Mouse (Mus musculus): ENCODE results near the gene Gm49403. TPM values are rescaled to one million over a fixed set of nuclear protein-coding genes. Genes with fewer than 3 reads are reported as not detected.

Gm49403 gene
- total RNA-seq, 1 experiment = not detected

DNA sequence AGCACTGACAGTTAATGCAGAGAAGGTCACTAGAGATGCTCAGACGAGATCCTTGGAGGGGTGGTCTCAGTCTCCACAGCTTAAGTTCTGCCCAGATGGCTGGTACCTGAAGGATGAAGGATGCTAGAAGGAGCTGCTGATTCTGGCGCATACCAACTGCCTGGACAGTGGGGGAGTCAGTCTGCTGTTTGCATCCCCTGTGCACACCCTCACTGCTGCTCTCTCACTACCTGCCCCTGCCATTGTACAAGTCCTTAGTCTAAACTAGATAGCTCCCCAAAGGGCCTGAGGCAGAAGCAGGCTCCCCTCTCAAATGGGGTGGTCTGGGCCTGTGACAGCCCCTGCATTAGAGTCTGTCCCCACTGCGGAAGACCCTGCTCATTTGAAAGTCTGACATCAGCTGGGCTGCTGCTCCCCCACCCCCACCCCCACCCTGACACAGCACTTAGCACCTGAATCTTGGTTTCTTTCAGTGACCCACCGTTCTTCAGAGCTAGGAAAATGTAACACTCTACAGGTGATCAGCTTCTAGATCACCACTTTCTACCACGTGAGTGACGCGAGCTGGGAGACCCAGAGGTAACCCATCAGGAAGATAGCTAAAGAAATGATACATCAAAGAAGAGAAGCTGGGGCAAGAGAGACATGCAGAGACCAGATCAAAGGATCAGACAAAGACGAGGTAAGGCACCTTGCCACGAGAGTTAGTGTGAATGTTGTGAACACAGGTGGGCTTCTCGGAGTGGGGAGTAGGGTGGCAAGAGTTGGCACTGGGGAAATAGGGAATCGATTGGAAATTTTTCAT lies 44.4 kb upstream of the Gm49403 start, which contains the start of gene Gng3:
Gene Gng3 (minus strand): TSS at position 92 of the 805 bp plus-strand sequence.
- DNase-seq (ENCODE audit: low read depth, low spot score) = peak; percentile 57
- Histone ChIP-seq H3K4me1 (ENCODE audit: control insufficient read depth in 2 of 2, insufficient read depth in 2 of 2, low read length in 2 of 2, poor library complexity in 1 of 2) (peaks cover 2 to 11% of the 10 kb centered on the region in 2 experiments; a peak in 3 of 4 replicates), H3K4me3 (ENCODE audit: insufficient read depth in 1 of 2, low read depth in 1 of 2, low read length in 2 of 2, poor library complexity in 1 of 2, severe bottlenecking in 1 of 2) (peak within 1 kb of the TSS; percentile 64 to 74), H3K36me3 (ENCODE audit: control insufficient read depth, insufficient read depth, low read length, poor library complexity, severe bottlenecking) (peaks cover 1% of the 10 kb centered on the region), H3K9me3 (ENCODE audit: control insufficient read depth, insufficient read depth, low read depth, low read length) (no peaks in the 10 kb centered on the region), H3K9ac (ENCODE audit: insufficient read depth, low read depth, low read length, poor library complexity, severe bottlenecking) (peak within 1 kb of the TSS; percentile 90), H3K27ac (ENCODE audit: insufficient read depth, low read depth, low read length, poor library complexity, severe bottlenecking) (peak within 1 kb of the TSS; percentile 96; the same call in 1 of the 2 replicates)
- TF ChIP-seq ZNF384 (IDR thresholded peaks at IDR 0.05; ENCODE audit: low read depth, low read length) = no peak
- TF ChIP-seq HCFC1 (IDR thresholded peaks at IDR 0.05; ENCODE audit: borderline replicate concordance, insufficient read depth, low read length) = no peak
- no peak for TF ChIP-seq CHD2 (IDR thresholded peaks at IDR 0.05; ENCODE audit: low read depth, low read length)
- no peak for TF ChIP-seq ZC3H11A (IDR thresholded peaks at IDR 0.05; ENCODE audit: borderline replicate concordance, low read depth, low read length)
- TF ChIP-seq MAFK (IDR thresholded peaks at IDR 0.05; ENCODE audit: insufficient read depth, low read depth, low read length) = peak; percentile 71
- in situ Hi-C loops (cut with MboI; ENCODE audit: low sequenced_read_pairs in 2 of 2, unreplicated experiment in 2 of 2) = no loop called here

DNA sequence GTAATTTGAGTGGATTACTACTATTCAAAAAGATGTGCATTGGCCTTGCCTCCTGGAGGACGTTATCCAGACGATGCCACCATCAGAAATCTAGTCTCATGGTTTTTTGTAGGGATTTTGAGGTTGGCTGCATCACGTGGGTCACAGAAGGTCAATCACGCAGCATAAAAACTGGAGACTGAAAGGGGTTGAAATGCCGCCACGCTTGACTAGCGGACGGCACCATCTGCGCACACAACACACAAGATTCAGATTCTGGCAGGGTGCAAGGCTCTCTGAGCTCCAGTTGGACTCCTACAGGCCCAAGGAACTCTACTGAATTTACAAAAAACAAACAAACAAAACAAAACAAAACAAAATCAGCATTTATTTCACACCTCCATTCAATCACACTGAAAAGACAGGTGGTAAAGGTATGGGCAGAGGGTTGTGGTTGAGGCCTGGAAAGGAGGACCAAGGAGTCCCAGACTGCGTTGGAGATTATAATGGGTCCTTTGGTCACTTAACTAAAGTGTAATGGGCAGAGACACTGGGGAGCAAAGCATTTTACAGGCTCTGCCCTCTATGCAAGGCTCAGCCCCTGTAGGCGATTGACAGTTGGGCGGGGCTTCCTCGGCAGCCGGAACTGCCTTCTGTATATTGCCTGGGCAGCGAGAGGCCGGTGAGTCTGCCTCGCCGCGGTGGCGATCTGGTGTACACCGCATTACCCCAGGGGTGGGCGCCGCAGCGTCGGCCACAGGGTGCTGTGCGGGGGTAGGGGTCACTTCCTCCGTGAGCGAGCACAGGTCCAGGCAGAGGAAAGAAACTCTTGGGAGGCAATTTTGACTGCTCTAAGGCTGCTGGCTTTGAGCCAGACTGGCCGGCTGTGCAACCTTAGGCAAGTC lies 43.6 kb upstream of the Gm49403 start:
- Histone ChIP-seq H3K27ac (ENCODE audit: insufficient read depth, low read depth, low read length, poor library complexity, severe bottlenecking) (no peak overlapping the region), H3K9me3 (ENCODE audit: control insufficient read depth, insufficient read depth, low read depth, low read length) (no peaks in the 10 kb centered on the region), H3K36me3 (ENCODE audit: control insufficient read depth, insufficient read depth, low read length, poor library complexity, severe bottlenecking) (no peaks in the 10 kb centered on the region; the same call in 1 of the 2 replicates), H3K9ac (ENCODE audit: insufficient read depth, low read depth, low read length, poor library complexity, severe bottlenecking) (peak overlapping the region; percentile 51), H3K4me3 (ENCODE audit: insufficient read depth in 1 of 2, low read depth in 1 of 2, low read length in 2 of 2, poor library complexity in 1 of 2, severe bottlenecking in 1 of 2) (peak overlapping the region; percentile 63 to 70), H3K4me1 (ENCODE audit: control insufficient read depth in 2 of 2, insufficient read depth in 2 of 2, low read length in 2 of 2, poor library complexity in 1 of 2) (peaks cover 2 to 11% of the 10 kb centered on the region in 2 experiments; a peak in 3 of 4 replicates)
- TF ChIP-seq MAFK (IDR thresholded peaks at IDR 0.05; ENCODE audit: insufficient read depth, low read depth, low read length) (no peak), ZC3H11A (IDR thresholded peaks at IDR 0.05; ENCODE audit: borderline replicate concordance, low read depth, low read length) (no peak), CHD2 (IDR thresholded peaks at IDR 0.05; ENCODE audit: low read depth, low read length) (no peak), ZNF384 (IDR thresholded peaks at IDR 0.05; ENCODE audit: low read depth, low read length) (no peak), HCFC1 (IDR thresholded peaks at IDR 0.05; ENCODE audit: borderline replicate concordance, insufficient read depth, low read length) (no peak)
- DNase-seq (ENCODE audit: low read depth, low spot score) = no peak
- in situ Hi-C loops (cut with MboI; ENCODE audit: low sequenced_read_pairs in 2 of 2, unreplicated experiment in 2 of 2) = no loop called here

DNA sequence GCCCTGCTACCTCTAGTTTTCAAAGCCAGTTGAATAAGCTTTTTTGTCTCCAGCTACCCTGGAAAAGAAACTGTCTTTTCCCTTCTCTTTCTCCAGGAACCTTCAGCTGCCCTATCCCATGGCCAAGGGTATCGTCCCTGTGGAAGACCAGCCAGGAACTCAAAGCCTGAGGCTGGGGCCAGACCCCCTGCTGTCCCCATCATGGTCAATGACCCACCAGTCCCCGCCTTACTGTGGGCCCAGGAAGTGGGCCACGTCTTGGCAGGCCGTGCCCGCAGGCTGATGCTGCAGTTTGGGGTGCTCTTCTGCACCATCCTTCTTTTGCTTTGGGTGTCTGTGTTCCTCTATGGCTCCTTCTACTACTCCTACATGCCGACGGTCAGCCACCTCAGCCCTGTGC lies 42.7 kb upstream of the Gm49403 start:
- no peaks in the 10 kb centered on the region for H3K9me3 ChIP-seq (ENCODE audit: control insufficient read depth, insufficient read depth, low read depth, low read length)
- no peak overlapping the region; the same call in 1 of the 2 replicates for H3K9ac ChIP-seq (ENCODE audit: insufficient read depth, low read depth, low read length, poor library complexity, severe bottlenecking)
- DNase-seq (ENCODE audit: low read depth, low spot score) = no peak
- TF ChIP-seq MAFK (IDR thresholded peaks at IDR 0.05; ENCODE audit: insufficient read depth, low read depth, low read length) (no peak), CHD2 (IDR thresholded peaks at IDR 0.05; ENCODE audit: low read depth, low read length) (no peak), HCFC1 (IDR thresholded peaks at IDR 0.05; ENCODE audit: borderline replicate concordance, insufficient read depth, low read length) (no peak), ZC3H11A (IDR thresholded peaks at IDR 0.05; ENCODE audit: borderline replicate concordance, low read depth, low read length) (no peak), ZNF384 (IDR thresholded peaks at IDR 0.05; ENCODE audit: low read depth, low read length) (no peak)
- peaks cover 1% of the 10 kb centered on the region; the same call in 1 of the 2 replicates for H3K36me3 ChIP-seq (ENCODE audit: control insufficient read depth, insufficient read depth, low read length, poor library complexity, severe bottlenecking)
- in situ Hi-C loops (cut with MboI; ENCODE audit: low sequenced_read_pairs in 2 of 2, unreplicated experiment in 2 of 2) = no loop called here
- H3K27ac ChIP-seq (ENCODE audit: insufficient read depth, low read depth, low read length, poor library complexity, severe bottlenecking) = no peak overlapping the region
- H3K4me1 ChIP-seq (ENCODE audit: control insufficient read depth in 2 of 2, insufficient read depth in 2 of 2, low read length in 2 of 2, poor library complexity in 1 of 2) = peaks cover 2 to 13% of the 10 kb centered on the region in 2 experiments; a peak in 3 of 4 replicates
- peak overlapping the region in 1 of 2 experiments; percentile 70; a peak in 1 of 4 replicates for H3K4me3 ChIP-seq (ENCODE audit: insufficient read depth in 1 of 2, low read depth in 1 of 2, low read length in 2 of 2, poor library complexity in 1 of 2, severe bottlenecking in 1 of 2)

DNA sequence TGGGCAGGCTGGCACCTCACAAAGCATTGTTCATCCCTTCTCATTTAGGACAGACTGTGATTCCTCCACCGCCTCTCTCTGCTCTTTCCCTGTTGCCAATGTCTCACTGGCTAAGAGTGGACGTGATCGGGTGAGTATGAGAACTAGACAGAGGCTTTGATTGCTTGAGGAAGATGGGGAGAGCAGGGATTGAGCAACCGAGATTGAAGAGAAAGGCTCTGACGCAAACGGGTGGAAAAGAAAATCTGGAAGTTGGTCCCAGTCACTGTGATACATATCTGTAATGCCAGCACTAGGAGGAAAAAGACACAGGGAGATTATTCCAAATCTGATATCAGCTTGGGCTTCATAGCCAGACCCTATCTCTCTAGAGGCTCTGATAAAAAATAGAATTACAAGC lies 40.8 kb upstream of the Gm49403 start:
- peaks cover 8% of the 10 kb centered on the region; the same call in 1 of the 2 replicates for H3K36me3 ChIP-seq (ENCODE audit: control insufficient read depth, insufficient read depth, low read length, poor library complexity, severe bottlenecking)
- no peak for DNase-seq (ENCODE audit: low read depth, low spot score)
- no peak for TF ChIP-seq HCFC1 (IDR thresholded peaks at IDR 0.05; ENCODE audit: borderline replicate concordance, insufficient read depth, low read length)
- no peak for TF ChIP-seq CHD2 (IDR thresholded peaks at IDR 0.05; ENCODE audit: low read depth, low read length)
- no peak for TF ChIP-seq ZNF384 (IDR thresholded peaks at IDR 0.05; ENCODE audit: low read depth, low read length)
- TF ChIP-seq MAFK (IDR thresholded peaks at IDR 0.05; ENCODE audit: insufficient read depth, low read depth, low read length) = no peak
- TF ChIP-seq ZC3H11A (IDR thresholded peaks at IDR 0.05; ENCODE audit: borderline replicate concordance, low read depth, low read length) = no peak
- H3K4me1 ChIP-seq (ENCODE audit: control insufficient read depth in 2 of 2, insufficient read depth in 2 of 2, low read length in 2 of 2, poor library complexity in 1 of 2) = peaks cover 2 to 18% of the 10 kb centered on the region in 2 experiments; a peak in 3 of 4 replicates
- H3K9me3 ChIP-seq (ENCODE audit: control insufficient read depth, insufficient read depth, low read depth, low read length) = no peaks in the 10 kb centered on the region
- in situ Hi-C loops (cut with MboI; ENCODE audit: low sequenced_read_pairs in 2 of 2, unreplicated experiment in 2 of 2) = no loop called here
- H3K9ac ChIP-seq (ENCODE audit: insufficient read depth, low read depth, low read length, poor library complexity, severe bottlenecking) = no peak overlapping the region
- H3K4me3 ChIP-seq (ENCODE audit: insufficient read depth in 1 of 2, low read depth in 1 of 2, low read length in 2 of 2, poor library complexity in 1 of 2, severe bottlenecking in 1 of 2) = no peak overlapping the region
- H3K27ac ChIP-seq (ENCODE audit: insufficient read depth, low read depth, low read length, poor library complexity, severe bottlenecking) = no peak overlapping the region

Data from ES-E14 (cell line).